Mouse (Mus musculus) megakaryocyte, adult 5-6 weeks (primary cell): Measurements from ENCODE around the gene Klf4. TPM values are rescaled to one million over a fixed set of nuclear protein-coding genes. Genes with fewer than 3 reads are reported as not detected.

Source experiments
- ATAC-seq: 2 replicates; pipeline ENCODE4 v1.8.0; 2016; ENCODE audit warnings: mild to moderate bottlenecking, inconsistent platforms; ENCODE audit not compliant: poor library complexity, severe bottlenecking
- total RNA-seq, 2 experiments: library from RNA; stranded (forward) in 1 of 2; stranded (reverse) in 1 of 2; fragments of 153-499, 151-499 nt in 1 of 2; fragments of 221-1000, 200-1000 nt in 1 of 2; gene quantifications; 2 replicates each; pipeline versions ENCODE4 v1.2.3 to v1.2.4; 2015 to 2017

The Klf4 gene
- total RNA-seq (2015) (196 and 224 TPM in 2 replicates), total RNA-seq (2017) (96.7 and 117 TPM in 2 replicates)

DNA sequence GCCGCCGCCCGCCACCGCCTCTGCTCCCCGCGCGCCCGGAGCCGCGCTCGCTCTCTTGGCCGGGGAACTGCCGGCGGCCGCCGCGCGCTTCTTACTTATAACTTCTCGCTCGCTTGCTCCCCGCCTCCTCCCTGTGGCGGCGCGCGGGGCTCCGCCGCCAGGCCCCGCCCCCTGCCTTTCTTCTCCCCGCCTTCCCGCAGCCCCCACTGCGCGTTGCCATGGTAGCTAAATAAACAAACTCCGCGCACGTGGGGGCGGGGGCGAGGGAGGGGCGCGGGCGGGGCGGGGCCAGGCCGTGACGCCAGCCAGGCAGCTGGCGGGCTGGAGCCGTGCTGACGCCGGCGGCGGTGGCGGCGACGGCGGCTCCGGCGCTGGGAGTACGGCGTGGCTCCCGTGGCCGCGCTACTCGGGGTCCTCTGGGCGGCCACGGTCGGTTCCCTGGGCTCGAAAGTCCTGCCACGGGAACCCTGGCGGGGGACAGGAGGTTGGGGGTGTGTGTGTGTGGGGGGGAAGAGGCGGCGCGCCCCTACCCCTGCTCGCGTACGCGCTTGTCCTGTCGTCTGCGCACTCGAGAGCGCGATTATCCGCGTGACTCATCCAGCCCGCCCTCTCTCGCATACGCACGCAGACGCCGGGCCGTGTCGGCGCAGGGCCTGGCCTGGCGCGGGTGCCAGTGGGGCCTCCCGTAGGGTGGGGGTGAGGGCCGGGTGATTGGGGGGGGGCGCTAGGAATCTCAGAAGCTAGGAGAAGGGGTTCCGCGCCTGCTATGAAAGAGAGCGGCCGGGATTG is at the start of gene Klf4:
Gene Klf4, minus strand, starts transcription at position 60 of the 789 bp plus-strand sequence.
- peak; percentile 66 for ATAC-seq

DNA sequence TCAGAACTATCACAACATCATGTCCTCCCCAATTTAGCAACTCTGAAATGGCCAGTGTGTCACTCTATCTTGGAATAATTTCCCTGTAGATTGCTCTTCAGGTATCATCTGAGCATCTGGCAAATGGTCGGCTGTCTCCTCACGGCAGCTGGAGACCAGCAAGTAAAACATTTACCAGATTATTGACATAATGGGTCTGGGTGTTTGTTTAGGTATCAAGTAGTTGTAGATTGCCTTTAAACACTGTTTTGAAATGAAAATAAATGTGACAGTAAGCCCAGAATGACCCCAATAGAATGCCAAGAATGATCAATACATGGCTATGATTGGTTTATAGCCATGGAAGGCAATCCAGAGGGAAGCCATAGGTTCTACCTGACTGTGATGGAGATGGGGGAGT is 39.2 kb upstream of the Klf4 start:
- no peak for ATAC-seq

DNA sequence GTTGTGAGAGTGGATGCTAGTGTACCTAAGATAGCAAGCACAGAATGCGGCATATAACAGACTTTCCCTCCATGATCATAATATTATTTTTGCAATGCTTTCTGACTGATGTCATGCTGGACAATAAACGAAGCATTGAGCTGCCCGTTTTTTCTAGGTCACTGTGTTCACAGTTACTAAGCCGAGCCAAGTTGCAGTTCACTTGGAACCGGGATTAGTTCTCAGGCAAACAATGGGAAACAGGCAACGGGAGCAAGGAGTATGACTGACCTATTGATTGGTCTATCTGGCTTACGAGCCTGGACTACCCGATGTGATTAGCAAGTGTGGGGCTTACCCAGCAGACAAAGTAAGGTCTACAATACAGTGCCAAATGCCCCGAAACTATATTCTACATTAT is 35.7 kb upstream of the Klf4 start:
- ATAC-seq = no peak

DNA sequence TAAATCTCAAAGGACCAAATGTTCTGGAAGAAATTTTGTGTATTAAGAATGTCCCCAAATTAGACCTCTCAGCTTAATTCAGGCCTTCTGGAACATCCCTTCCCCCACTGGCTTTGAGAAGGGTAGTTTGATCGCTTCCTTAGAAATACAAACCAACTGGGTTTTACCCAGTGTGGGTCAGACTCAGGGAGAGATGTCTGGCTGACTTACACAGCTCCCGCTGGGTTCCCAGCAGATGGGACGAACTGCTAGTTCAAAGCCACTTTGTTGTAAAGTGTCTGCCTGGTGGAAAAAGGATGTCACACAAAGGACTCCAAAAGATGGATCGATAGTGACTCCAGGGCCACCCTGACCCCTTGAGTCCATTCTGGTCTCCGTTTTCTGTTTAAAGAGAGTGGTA is 35.3 kb upstream of the Klf4 start:
- ATAC-seq = no peak

DNA sequence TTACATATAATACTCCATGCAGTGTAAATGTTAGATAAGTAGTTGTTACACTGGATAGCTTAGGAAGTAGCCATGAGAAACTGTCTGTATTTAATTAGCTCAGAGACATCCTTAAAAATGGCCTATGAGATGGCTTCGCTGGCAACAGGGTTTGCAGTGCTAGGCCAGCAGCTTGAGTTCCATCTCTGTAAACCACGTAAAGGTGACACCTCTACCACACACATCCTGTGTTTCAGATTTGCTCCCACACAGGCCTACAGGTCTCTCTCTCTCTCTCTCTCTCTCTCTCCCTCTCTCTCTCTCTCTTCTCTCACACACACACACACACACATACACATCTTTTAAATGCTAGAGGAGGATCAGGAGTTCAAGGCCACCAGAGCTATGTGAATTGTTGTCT is 32.1 kb upstream of the Klf4 start:
- ATAC-seq = 0 out of 2 replicates have a peak, but pooled peaks have one; percentile 45

DNA sequence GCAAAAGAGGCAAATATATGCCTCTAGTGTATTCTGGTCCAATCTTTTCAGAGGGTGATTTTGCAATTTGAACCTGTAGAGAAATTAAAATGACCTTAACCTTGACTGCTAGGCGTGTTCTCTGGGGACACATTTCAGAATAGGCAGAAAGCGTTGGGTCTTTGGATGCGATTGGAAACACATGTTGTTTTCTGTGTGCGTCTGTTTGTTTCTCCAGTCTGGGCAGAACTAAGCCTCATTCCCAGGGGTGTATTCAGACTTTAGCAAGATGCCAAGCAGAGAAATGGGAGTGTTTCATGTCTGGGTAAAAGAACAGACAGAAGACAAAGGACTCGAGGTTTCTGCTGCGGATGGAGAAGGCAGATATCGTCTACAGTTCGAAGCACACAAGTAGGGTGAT is 30.8 kb upstream of the Klf4 start:
- ATAC-seq = no peak

DNA sequence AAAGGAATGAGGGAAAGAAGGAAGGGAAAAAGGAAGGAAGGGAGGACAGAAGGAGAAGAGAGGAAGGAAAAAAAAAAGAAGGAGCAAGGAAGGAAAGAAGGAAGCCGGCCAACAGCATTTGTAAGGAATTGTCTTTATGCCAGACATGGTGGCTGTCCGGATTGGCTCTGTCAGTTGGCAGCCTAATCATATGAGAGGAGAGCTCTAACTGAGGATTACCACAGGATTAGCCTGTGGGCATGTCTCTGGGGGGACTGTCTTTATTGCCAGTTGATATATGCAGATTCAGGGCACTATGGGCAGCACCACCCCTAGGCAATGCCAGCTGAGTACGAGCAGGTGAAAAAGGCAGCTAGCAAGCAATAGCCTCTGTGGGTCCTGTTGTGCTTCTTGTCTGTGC is 29.8 kb upstream of the Klf4 start:
- no peak for ATAC-seq

DNA sequence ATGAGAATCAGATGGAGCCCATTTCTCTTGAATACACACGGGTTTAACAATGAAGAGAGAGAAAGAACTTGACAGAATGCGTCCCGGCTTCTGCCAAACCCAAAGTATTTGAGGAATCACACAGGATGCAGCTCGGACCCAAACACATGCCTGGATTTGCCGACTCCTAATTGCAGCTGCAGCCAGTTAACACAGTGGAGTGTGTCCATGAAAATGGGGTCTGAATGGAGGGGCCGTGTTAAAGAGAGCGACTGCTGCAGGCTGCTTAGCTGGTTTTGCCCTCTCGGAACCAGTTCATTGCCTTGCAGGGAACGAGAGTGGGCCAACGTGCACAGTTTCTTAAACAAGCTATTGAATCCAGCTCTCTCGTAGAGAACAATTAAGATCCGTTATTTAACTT is 14.6 kb upstream of the Klf4 start:
- no peak for ATAC-seq

DNA sequence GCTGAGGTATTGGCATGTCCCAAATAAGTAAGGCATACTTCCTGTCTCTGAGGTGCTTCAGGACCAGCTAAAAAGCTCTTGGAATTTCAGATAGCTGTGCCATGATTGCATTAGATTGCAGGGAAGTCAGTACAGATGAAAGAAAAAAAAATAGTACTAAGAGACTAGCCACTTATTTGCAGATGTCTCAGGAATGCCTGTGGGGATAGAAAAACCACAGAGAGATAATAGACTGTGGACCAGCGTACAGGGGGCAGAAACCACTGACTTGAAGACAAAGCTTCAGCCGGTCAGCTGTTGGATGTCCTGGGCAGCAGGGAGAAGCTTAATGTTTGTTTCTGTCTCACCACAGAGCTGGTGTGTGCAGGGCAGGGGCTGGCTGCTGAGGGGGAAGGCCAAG is 10.5 kb upstream of the Klf4 start:
- ATAC-seq = no peak

DNA sequence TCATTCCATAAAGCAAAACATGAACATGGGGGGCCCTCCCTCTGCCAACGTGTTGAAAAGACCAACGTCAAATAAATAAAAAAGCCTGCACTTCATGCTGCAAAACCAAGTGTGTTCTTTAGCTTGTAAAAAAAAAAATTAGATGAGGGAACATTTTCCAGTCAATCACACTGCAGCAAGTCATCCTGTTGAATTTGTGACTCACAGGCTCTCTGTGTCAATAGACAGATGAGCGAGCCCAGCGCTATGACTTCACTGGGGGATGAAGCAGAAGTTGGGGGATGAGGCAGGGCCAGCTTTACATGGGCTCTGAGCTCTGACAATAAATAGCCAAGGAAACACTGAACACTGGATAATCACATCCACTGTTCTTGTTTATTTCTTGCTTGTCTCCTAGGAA is 9.4 kb upstream of the Klf4 start:
- ATAC-seq = no peak

DNA sequence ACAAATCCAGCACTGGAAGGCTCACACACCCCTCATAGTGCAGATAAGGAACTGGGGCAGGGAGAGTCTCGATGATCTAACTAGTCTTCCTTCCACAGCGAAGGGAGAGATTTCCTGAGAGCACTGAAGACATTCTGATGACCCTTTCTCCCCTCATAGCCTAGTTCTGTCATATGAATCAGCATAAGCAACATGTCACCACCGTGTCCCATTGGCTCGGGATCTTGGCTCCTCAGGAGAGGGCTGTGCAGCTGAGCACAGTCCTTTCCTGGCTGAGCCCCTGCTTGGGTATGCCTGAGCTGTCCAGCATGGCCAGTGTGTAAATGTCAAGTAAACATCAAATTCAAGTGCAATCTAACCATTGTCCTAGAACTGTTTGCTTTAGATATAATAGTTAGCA is 9.0 kb upstream of the Klf4 start:
- ATAC-seq = no peak

DNA sequence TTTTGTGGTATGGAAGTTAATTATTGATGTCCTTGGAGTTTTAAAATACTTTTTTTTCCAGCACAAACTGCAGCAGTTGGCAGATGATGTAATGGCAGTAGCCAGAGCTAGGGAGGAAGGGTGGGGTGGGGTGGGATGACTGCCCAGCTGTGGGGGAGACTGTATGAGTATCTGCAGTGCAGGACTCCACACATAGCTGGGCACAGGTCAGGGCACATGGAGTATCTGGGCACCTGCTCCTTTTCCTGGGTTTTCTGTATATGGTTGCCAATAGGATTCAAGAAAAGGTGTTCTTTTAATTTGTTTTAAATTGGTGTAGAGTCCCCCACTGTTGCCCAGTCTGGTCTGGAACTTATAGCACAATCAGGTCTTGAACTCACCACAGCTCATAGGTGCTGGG is 2.7 kb upstream of the Klf4 start:
- ATAC-seq = no peak

DNA sequence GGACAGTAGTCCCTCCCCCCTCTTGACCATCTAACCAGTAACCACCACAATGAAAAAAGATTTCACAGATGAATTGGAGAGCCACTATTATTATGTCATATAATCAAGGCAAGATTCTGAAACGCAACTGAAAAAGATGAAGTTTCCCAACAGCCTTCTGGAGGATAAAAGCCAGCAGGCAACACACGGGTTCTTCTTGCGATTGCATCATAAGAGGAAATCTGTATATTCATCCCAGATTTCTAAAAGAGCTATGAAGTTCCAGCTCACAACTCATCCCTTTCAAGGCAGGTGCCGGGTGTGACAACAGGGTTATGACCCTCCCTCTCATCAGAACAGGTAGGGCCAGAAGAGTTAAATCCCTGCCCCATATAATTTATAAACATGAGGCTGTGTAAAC is 2.2 kb upstream of the Klf4 start:
- no peak for ATAC-seq

DNA sequence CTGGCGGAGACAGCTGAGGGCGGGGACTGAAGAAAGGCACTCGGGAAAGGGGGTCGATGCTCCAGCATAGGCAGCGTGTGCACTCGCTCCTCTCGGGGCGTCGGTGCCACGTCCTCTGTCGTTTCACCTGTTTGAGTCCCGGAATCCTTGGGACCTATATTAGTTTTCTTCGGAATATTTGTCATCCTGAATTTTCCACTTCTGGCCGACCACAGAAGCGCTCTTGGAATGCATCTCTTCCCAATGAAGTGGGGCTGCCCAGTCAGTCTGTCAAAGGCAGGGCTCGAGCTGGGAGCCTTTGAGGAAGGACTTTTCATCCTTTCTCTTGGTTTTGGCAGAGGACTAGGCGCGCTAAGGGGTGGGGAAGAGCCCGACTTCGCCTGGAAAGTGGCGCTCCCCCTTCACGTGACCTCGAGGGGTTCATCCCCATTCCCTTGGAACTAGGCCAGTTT is 1.6 kb upstream of the Klf4 start:
- ATAC-seq = no peak

DNA sequence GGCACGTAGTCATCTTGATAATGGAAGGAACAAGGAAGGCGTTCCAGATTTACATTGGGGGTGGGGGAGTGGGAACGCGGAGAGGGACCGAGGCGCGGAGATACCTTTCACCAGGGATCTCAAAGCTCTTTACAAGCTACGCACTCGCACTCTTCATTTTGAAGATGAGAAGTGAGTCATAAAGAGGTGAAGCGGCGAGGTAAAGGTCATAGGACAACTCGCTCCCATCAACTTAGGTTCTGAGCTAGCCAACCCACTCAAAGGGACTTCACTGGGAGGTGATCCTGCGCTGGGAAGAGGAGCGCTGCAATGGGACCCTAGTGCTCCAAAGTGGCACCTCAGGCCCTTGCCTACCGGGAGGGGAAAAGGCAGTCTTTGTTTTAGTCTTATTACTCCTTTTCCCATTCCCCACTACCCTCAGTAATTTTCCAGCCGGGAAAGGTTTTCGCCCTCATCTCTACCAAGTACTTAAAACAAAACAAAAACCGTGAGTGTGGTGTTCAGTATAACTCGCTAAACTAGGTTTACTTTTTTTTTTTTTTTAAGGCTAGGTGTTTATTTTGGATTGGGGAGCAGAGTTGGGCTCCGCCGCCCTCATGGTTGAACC is 1.0 kb upstream of the Klf4 start:
- ATAC-seq = no peak

DNA sequence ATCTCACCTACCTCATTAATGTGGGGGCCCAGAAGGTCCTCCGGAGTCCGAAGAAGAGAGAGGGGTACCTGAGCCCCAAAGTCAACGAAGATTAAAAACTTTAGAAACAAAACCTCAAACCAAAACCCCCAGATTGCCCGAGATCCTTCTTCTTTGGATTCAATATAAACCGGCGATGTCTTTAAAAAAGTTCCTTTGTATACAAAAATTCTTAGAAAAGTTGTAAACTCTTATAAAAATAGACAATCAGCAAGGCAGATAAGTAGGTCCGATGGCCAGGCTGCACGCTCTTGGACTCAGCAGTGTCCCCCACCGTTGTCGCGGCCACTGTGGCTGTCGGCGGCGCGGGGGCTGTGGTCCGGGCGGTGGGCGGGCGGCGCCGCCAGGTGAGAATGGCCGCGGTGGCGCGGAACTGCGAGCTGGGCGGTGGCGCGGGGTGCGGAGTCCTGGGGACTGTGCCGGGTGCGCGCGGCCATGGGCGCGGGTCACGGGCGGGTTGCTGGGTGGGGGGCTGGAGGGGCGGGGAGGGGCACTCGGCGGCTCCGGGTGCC is 335 bp downstream of the Klf4 start:
- ATAC-seq = peak; percentile 7

DNA sequence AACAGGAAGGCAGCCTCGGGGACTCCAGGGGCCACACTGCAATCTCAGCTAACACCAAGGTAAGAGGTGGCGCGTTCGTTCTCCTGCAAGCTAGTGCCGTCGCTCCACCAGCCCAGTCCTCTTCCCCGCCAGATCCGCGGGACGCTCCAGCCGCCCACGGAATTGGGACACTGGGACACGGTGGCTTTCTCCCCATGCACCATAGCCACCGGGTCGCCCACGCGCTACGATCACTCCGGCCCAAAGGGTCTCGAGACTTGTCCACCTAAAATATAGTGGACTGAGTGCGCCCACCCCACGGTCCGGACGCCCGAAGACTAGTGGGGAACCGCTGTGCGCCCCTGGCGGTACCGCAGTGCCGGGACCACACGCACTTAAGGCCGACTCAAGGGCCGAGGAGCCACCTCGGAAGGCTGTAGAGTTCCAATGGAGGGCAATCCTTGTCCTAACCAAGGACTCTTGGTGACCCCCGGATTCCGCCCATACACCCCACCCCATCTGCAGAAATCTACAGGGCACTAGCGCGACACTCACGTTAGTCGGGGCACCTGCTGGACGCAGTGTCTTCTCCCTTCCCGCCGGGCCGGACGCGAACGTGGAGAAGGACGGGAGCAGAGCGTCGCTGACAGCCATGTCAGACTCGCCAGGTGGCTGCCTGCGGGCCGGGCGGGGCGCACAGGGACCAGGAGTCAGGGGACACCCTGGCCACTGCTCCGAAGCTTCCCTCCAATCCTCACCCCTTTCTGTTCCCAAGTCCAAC is 990 bp downstream of the Klf4 start:
- ATAC-seq = no peak

DNA sequence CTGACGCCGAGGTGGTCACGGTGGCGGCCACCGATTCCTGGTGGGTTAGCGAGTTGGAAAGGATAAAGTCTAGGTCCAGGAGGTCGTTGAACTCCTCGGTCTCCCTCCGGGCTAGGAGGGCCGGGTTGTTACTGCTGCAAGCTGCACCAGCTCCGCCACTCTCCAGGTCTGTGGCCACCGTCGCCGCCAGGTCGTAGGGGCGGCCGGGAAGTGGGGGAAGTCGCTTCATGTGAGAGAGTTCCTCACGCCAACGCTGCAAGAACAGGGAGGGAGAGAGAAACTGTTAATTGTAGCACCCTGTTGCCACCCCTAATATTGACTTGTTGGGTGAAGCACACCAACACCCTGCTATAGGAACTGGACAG is 1.6 kb downstream of the Klf4 start:
- ATAC-seq = no peak

DNA sequence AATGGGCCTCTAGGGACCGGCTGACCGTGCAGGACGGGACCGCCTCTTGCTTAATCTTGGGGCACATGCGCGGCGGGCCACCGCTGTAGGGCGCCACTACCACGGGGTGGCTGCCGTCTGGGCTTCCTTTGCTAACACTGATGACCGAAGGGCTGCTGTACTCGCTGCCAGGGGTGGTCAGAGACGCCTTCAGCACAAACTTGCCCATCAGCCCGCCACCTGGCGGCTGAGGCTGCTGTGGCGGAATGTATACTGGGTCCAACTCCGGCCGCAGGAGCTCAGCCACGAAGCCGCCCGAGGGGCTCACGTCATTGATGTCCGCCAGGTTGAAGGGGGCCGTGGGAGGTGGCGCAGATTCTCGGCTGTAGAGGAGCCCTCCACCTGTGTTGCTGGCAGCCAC is 2.0 kb downstream of the Klf4 start:
- peak; percentile 43 for ATAC-seq

DNA sequence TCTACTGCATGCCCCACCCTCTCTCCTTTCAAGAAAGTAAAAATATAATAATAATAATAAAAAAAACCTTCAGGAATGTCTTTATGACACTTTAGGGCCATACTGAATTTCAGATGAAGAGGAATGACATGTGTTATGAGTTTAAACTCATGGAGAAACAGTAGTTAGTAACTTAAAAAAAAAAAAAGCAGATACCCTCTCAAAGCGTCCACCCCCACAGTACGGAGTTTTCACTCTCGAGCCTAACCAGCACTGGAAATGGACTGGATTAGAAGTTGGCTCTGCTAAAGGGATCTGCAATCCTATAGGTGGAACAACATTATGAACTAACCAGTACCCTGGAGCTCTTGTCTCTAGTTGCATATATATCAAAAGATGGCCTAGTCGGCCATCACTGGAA is 3.9 kb downstream of the Klf4 start:
- no peak for ATAC-seq

DNA sequence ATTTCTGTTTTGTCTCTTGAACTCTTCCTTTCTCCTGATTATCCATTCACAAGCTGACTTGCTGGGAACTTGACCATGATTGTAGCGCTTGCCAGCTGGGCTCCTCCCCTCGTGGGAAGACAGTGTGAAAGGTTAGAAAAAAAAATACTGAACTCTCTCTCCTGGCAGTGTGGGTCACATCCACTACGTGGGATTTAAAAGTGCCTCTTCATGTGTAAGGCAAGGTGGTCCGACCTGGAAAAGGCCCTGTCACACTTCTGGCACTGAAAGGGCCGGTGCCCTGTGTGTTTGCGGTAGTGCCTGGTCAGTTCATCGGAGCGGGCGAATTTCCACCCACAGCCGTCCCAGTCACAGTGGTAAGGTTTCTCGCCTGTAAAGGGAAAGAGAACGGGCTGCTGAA is 4.3 kb downstream of the Klf4 start:
- ATAC-seq = no peak
